Mouse (Mus musculus): ENCODE measurements at regions not wholly inside any gene's neighbourhood (a gene's known extent, or its start where the extent isn't known, plus 50 kb on each side); places are given as distances from the start of the nearest gene placed in this dataset.
"Not testable (repeated sequence)": the region's sequence is repeated elsewhere in the genome, so short reads cannot be mapped to it uniquely, and the experiment has no call there.

DNA sequence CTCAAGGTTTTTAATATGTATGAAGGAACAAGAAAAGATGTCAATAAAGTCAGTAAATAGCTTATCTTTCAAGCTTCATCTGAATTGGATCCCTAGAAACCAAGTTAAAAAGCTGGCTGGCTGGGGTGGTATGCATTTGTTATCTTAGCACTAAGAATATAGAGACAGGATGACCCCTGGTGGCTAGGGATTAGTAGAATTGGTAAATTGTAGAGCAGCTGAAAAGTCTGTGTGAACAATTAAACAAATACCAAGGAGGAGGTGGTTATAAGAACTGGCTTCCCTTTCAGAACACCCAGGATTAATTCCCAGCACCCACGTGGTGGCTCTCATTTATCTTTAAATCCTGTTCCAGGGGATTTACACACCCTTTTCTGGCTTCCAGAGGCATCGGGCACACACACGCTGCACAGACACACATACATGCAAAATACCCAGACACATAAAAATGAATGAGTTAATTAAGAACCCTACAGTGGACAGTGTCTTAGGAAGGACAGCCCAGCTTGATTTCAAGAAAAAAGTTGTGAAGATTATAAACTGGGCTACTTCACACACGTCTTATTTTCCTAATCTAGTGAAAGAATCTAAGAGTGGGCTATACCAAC lies 170.5 kb downstream of the Pdzph1 start:
- Histone ChIP-seq H3K4me3 (ENCODE audit: low read depth, low read length) (no peak overlapping the region), H3K9me3 (replicated peaks; ENCODE audit: control insufficient read depth, low read length) (no peaks in the 10 kb centered on the region), H3K9ac (ENCODE audit: low read depth, low read length) (no peak overlapping the region), H3K36me3 (ENCODE audit: control insufficient read depth, insufficient read depth, low read length) (no peaks in the 10 kb centered on the region), H3K27ac (ENCODE audit: low read depth, low read length) (no peak overlapping the region), H3K27me3 (ENCODE audit: control insufficient read depth, insufficient read depth, low read length) (no peaks in the 10 kb centered on the region), H3K4me2 (no peak overlapping the region), H3K4me1 (ENCODE audit: control insufficient read depth, insufficient read depth, low read length) (no peaks in the 10 kb centered on the region)
- 65% methylated on average over 4 of the region's 4 CpGs for WGBS (ENCODE audit: insufficient replicate concordance)
- ATAC-seq (replicated peaks; ENCODE audit: insufficient number of reproducible peaks, low FRiP score, low TSS enrichment) = no peak

DNA sequence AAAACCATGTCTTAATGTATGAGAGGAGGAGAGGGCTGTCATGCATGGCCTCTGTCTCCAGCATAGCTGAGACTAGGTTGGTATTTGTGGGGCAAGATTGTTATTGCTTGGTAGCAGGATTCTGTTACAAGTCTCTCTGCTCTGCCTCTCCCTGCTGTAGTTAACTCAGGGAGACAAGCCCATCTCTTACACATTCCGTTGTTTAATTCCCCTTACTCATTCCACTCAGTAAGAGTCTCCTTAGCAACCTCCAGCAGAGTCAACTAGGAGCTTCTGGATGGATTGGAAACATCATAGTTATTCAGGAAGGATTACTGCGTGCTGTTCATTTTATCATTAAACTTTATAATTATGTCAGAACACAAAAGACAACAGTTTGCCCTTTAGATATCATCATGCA lies 171.8 kb downstream of the Pdzph1 start:
- H3K4me3 ChIP-seq (ENCODE audit: low read depth, low read length) = no peak overlapping the region
- H3K36me3 ChIP-seq (ENCODE audit: control insufficient read depth, insufficient read depth, low read length) = no peaks in the 10 kb centered on the region
- no peak for ATAC-seq (replicated peaks; ENCODE audit: insufficient number of reproducible peaks, low FRiP score, low TSS enrichment)
- no peak overlapping the region for H3K9ac ChIP-seq (ENCODE audit: low read depth, low read length)
- H3K9me3 ChIP-seq (replicated peaks; ENCODE audit: control insufficient read depth, low read length) = no peaks in the 10 kb centered on the region
- H3K27ac ChIP-seq (ENCODE audit: low read depth, low read length) = no peak overlapping the region
- no peaks in the 10 kb centered on the region for H3K27me3 ChIP-seq (ENCODE audit: control insufficient read depth, insufficient read depth, low read length)
- no peak overlapping the region for H3K4me2 ChIP-seq
- WGBS (ENCODE audit: insufficient replicate concordance) = 60% methylated on average over 2 of the region's 2 CpGs
- H3K4me1 ChIP-seq (ENCODE audit: control insufficient read depth, insufficient read depth, low read length) = no peaks in the 10 kb centered on the region

DNA sequence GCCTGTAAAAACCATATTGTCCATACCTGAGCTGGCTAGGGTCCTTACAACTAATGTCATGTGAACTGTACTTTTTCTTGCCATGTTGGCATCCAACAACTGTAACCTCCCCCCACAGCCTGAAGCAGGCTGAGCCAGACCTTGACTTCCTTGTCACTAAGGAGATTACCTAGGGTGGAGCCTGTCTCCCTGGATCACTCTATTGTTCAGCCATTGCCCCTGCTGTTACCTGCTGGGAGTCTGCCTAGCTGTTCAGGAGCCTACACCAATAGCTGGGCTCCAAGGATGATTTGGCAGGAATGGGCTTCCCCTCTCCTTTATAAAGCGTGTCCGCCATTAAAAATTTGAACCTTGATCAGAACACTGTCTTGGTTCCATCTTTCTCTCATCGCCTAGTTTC lies 215.7 kb downstream of the Pdzph1 start:
- H3K27me3 ChIP-seq (ENCODE audit: control insufficient read depth, insufficient read depth, low read length); H3K4me1 ChIP-seq (ENCODE audit: control insufficient read depth, insufficient read depth, low read length); H3K4me3 ChIP-seq (ENCODE audit: low read depth, low read length); ATAC-seq (replicated peaks; ENCODE audit: insufficient number of reproducible peaks, low FRiP score, low TSS enrichment); H3K4me2 ChIP-seq; H3K9me3 ChIP-seq (replicated peaks; ENCODE audit: control insufficient read depth, low read length); H3K9ac ChIP-seq (ENCODE audit: low read depth, low read length); H3K27ac ChIP-seq (ENCODE audit: low read depth, low read length); H3K36me3 ChIP-seq (ENCODE audit: control insufficient read depth, insufficient read depth, low read length): not testable (repeated sequence)
- 88% methylated on average over 3 of the region's 3 CpGs for WGBS (ENCODE audit: insufficient replicate concordance)

DNA sequence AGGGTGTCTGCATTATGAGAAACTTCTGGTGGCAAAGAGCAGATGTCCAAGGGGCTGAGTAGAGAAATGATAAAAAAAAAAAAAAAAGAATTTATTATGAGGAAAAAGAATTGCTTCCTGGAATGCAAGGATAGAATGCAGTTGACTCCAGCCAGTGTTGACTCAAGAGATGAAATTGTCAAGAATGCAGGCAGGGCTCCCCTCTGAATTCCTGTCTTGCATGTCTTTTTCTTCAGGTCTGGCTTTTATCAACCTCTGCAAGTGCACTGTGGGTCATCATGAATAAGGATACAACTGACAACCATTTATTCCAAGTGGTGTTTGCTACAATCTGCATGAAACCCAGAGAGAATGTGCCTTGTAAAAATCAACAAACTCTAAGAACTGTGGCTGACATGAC lies 217.6 kb downstream of the Pdzph1 start:
- no peaks in the 10 kb centered on the region for H3K36me3 ChIP-seq (ENCODE audit: control insufficient read depth, insufficient read depth, low read length)
- no peaks in the 10 kb centered on the region for H3K4me1 ChIP-seq (ENCODE audit: control insufficient read depth, insufficient read depth, low read length)
- no peak overlapping the region for H3K4me2 ChIP-seq
- H3K4me3 ChIP-seq (ENCODE audit: low read depth, low read length) = no peak overlapping the region
- no peaks in the 10 kb centered on the region for H3K27me3 ChIP-seq (ENCODE audit: control insufficient read depth, insufficient read depth, low read length)
- no peak overlapping the region for H3K9ac ChIP-seq (ENCODE audit: low read depth, low read length)
- no peak overlapping the region for H3K27ac ChIP-seq (ENCODE audit: low read depth, low read length)
- H3K9me3 ChIP-seq (replicated peaks; ENCODE audit: control insufficient read depth, low read length) = no peaks in the 10 kb centered on the region
- ATAC-seq (replicated peaks; ENCODE audit: insufficient number of reproducible peaks, low FRiP score, low TSS enrichment) = no peak

DNA sequence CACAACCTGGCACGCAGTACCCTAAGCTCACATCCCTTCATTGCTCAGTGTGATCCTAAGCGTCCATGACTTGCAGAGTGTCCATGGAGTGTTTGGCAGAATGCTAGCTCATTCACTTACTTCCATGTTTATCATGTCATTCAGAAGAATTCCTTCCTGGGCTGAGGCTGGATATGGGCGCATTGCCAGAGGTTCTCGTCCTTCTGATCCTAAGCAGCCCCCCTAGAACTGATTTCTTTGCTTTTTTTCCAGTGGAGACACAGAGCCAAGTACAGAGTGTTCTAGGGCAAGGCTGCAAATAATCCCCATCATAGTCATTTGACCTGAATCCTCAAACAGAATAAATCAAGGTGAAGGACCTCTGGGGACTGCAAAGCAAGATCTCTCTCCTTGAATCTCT lies 226.0 kb downstream of the Pdzph1 start:
- Histone ChIP-seq H3K36me3 (ENCODE audit: control insufficient read depth, insufficient read depth, low read length) (no peaks in the 10 kb centered on the region), H3K9ac (ENCODE audit: low read depth, low read length) (no peak overlapping the region), H3K9me3 (replicated peaks; ENCODE audit: control insufficient read depth, low read length) (no peaks in the 10 kb centered on the region), H3K4me3 (ENCODE audit: low read depth, low read length) (no peak overlapping the region), H3K4me2 (no peak overlapping the region), H3K27me3 (ENCODE audit: control insufficient read depth, insufficient read depth, low read length) (no peaks in the 10 kb centered on the region), H3K4me1 (ENCODE audit: control insufficient read depth, insufficient read depth, low read length) (no peaks in the 10 kb centered on the region), H3K27ac (ENCODE audit: low read depth, low read length) (no peak overlapping the region)
- 70% methylated on average over 4 of the region's 4 CpGs for WGBS (ENCODE audit: insufficient replicate concordance)
- ATAC-seq (replicated peaks; ENCODE audit: insufficient number of reproducible peaks, low FRiP score, low TSS enrichment) = no peak

DNA sequence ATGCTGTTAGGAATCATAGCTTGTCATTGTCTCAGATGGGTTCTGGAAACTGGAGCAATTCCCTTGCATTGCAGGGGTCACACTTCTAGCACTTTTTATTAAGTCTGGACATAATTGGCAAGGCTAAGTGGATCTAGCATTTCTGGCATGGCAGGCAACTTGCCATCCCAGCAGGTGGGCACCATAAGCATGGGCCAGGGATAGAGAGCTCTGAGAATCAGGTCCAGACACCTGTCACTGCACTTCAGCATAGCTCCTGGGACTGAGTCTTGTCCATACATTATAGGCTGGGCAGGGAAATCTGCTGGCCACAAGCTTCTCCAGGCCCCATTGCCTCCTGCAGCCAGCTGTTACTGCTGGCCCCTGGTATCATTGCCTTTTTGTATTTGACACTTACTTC lies 242.2 kb downstream of the Pdzph1 start:
- no peaks in the 10 kb centered on the region for H3K27me3 ChIP-seq (ENCODE audit: control insufficient read depth, insufficient read depth, low read length)
- H3K36me3 ChIP-seq (ENCODE audit: control insufficient read depth, insufficient read depth, low read length) = no peaks in the 10 kb centered on the region
- no peak overlapping the region for H3K4me3 ChIP-seq (ENCODE audit: low read depth, low read length)
- no peak overlapping the region for H3K9ac ChIP-seq (ENCODE audit: low read depth, low read length)
- H3K4me1 ChIP-seq (ENCODE audit: control insufficient read depth, insufficient read depth, low read length) = no peaks in the 10 kb centered on the region
- ATAC-seq (replicated peaks; ENCODE audit: insufficient number of reproducible peaks, low FRiP score, low TSS enrichment) = no peak
- H3K27ac ChIP-seq (ENCODE audit: low read depth, low read length) = no peak overlapping the region
- H3K9me3 ChIP-seq (replicated peaks; ENCODE audit: control insufficient read depth, low read length) = no peaks in the 10 kb centered on the region
- no peak overlapping the region for H3K4me2 ChIP-seq

DNA sequence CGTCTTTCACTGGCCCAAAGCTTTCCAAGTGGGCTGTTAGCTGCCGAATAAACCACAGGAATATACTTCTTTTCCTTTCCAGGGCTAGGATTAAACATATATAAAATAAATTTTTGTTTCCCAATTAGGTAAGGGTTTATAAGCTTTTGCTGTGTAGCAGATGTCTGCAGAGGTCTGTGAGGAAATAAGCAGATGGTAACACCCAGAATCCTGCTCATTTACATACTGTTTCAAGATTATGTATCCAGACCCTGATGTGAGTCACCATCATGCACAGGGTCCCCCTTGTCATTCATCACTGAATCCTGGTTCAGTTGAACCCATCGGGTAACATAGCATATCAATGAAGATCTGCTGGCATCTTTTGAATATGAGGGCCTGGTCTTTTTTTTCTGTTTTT lies 242.9 kb downstream of the Pdzph1 start:
- Histone ChIP-seq H3K36me3 (ENCODE audit: control insufficient read depth, insufficient read depth, low read length) (no peaks in the 10 kb centered on the region), H3K4me3 (ENCODE audit: low read depth, low read length) (no peak overlapping the region), H3K9ac (ENCODE audit: low read depth, low read length) (no peak overlapping the region), H3K4me1 (ENCODE audit: control insufficient read depth, insufficient read depth, low read length) (no peaks in the 10 kb centered on the region), H3K27ac (ENCODE audit: low read depth, low read length) (no peak overlapping the region), H3K4me2 (no peak overlapping the region), H3K27me3 (ENCODE audit: control insufficient read depth, insufficient read depth, low read length) (no peaks in the 10 kb centered on the region), H3K9me3 (replicated peaks; ENCODE audit: control insufficient read depth, low read length) (no peaks in the 10 kb centered on the region)
- 75% methylated on average over 3 of the region's 3 CpGs for WGBS (ENCODE audit: insufficient replicate concordance)
- no peak for ATAC-seq (replicated peaks; ENCODE audit: insufficient number of reproducible peaks, low FRiP score, low TSS enrichment)

DNA sequence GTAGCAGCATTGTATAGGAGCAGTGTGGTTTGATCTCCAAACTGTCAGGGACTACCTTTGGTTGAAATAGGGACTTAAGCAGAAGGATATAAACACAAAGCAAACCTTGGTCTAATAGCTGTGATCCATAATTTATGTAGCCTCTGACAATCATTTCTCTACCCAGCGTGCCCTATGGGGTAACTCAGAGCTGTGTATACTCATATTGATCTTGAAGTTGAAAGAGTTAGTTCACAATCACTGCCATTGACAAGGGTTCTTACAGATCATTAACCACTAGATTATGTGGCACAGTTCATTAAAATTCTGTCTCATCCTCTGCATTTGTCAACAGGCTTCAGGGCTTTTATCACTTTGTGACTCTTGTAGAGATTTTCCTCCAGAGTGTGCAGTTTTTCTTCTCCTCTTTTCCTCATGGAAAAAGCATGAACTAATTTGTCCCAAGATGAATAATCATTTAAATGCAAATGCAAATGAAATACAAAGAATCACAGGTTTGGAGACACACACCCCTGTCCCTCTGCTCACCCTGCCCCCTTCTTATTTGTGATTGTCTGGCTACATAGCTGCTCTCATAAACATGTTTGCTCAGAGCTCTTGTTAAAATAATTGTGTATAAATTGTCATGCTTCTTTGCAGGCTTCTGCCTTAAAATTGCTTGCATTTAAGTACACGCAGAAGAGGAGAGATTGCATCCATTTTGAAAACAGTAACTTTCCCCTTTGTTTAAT lies 280.3 kb downstream of the Pdzph1 start:
- no peaks in the 10 kb centered on the region for H3K36me3 ChIP-seq (ENCODE audit: control insufficient read depth, insufficient read depth, low read length)
- no peak overlapping the region for H3K9ac ChIP-seq (ENCODE audit: low read depth, low read length)
- no peaks in the 10 kb centered on the region for H3K4me1 ChIP-seq (ENCODE audit: control insufficient read depth, insufficient read depth, low read length)
- no peak overlapping the region for H3K4me2 ChIP-seq
- ATAC-seq (replicated peaks; ENCODE audit: insufficient number of reproducible peaks, low FRiP score, low TSS enrichment) = no peak
- H3K4me3 ChIP-seq (ENCODE audit: low read depth, low read length) = no peak overlapping the region
- no peaks in the 10 kb centered on the region for H3K9me3 ChIP-seq (replicated peaks; ENCODE audit: control insufficient read depth, low read length)
- H3K27ac ChIP-seq (ENCODE audit: low read depth, low read length) = no peak overlapping the region
- no peaks in the 10 kb centered on the region for H3K27me3 ChIP-seq (ENCODE audit: control insufficient read depth, insufficient read depth, low read length)
- 84% methylated on average over 2 of the region's 2 CpGs for WGBS (ENCODE audit: insufficient replicate concordance)

DNA sequence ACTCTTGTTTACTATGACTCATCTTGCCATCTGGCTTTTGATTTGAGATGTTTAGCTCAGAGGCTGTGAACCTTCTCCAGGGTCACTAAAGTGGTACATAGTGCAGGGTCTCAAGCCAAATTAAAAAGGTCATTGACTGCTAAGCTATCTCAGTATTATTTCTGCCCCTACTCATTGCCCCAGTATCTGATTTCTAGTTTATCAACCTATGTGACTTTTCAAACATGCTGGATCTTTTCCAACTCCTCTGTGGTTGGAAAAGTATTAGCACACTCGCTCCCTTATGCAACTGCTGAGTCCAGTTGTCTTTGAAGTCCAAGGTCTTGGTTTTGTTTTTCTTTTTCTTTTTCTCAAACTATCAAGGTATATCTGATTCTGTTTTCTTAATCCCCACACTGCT lies 301.0 kb downstream of the Pdzph1 start:
- H3K27me3 ChIP-seq (ENCODE audit: control insufficient read depth, insufficient read depth, low read length) = no peaks in the 10 kb centered on the region
- H3K27ac ChIP-seq (ENCODE audit: low read depth, low read length) = no peak overlapping the region
- H3K4me3 ChIP-seq (ENCODE audit: low read depth, low read length) = no peak overlapping the region
- H3K9ac ChIP-seq (ENCODE audit: low read depth, low read length) = no peak overlapping the region
- no peak for ATAC-seq (replicated peaks; ENCODE audit: insufficient number of reproducible peaks, low FRiP score, low TSS enrichment)
- WGBS (ENCODE audit: insufficient replicate concordance) = 85% methylated on average over 1 of the region's 1 CpGs
- no peaks in the 10 kb centered on the region for H3K36me3 ChIP-seq (ENCODE audit: control insufficient read depth, insufficient read depth, low read length)
- no peak overlapping the region for H3K4me2 ChIP-seq
- no peaks in the 10 kb centered on the region for H3K4me1 ChIP-seq (ENCODE audit: control insufficient read depth, insufficient read depth, low read length)
- H3K9me3 ChIP-seq (replicated peaks; ENCODE audit: control insufficient read depth, low read length) = no peaks in the 10 kb centered on the region
